Mouse (Mus musculus): ENCODE measurements around the gene Btrc.

DNA sequence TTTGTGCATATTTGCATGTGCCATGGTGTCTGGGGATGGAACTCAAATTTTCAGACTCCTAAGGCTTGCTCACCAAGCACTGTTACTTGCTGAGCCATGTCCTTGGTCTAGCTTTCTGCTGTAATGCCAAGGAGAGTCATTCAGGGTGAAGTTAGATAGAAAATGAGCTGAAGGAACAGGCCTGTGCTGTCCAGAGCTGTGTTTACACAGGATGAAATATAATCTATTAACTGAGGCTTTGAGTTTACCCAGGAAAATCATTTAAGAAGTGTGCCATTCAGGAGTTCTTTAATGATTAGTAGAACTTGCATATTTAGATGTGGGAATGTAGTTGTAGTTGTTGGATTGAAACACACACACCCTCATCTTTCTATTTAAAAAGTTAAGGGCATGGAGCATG is 54.1 kb downstream of the Btrc start:
- TF ChIP-seq POLR2A (IDR thresholded peaks at IDR 0.05; ENCODE audit: low read depth, low read length) (no peak), CTCF (IDR thresholded peaks at IDR 0.05; ENCODE audit: extremely low read depth, insufficient read depth, insufficient read length, insufficient replicate concordance) (no peak)

All from spleen, adult 2 months (tissue).